Mouse (Mus musculus) hindbrain, postnatal 0 days (tissue): ENCODE results near the gene Tex12. TPM values are rescaled to one million over a fixed set of nuclear protein-coding genes. Genes with fewer than 3 reads are reported as not detected.

Experiments
- ATAC-seq: fragments of 200-750 bp; cut with Nextera tagmentation; 2 replicates; pipeline ENCODE4 v1.8.0; 2017; ENCODE audit warnings: mild to moderate bottlenecking, moderate TSS enrichment, moderate library complexity
- DNase-seq: peaks from one replicate; pipeline ENCODE4 v3.0.0-alpha.2; 2015; ENCODE audit warnings: low spot score
- H3K27ac ChIP-seq: fragments of 300-500 bp; sonication (generic); 2 replicates; pipeline ENCODE4 v1.5.1; 2014; ENCODE audit warnings: mild to moderate bottlenecking
- H3K27me3 ChIP-seq: fragments of 300-500 bp; sonication (generic); 2 replicates; pipeline ENCODE4 v1.6.1; 2014; ENCODE audit warnings: low read length, mixed read lengths; ENCODE audit not compliant: insufficient read depth
- H3K36me3 ChIP-seq: fragments of 300-500 bp; sonication (generic); 2 replicates; pipeline ENCODE4 v1.6.1; 2014; ENCODE audit warnings: low read length, mixed read lengths; ENCODE audit not compliant: insufficient read depth
- H3K4me1 ChIP-seq: fragments of 300-500 bp; sonication (generic); 2 replicates; pipeline ENCODE4 v1.6.1; 2014; ENCODE audit warnings: antibody characterized with exemption, low read length, mixed read lengths; ENCODE audit not compliant: insufficient read depth
- H3K4me2 ChIP-seq: fragments of 300-500 bp; sonication (generic); 2 replicates; pipeline ENCODE4 v1.6.1; 2014; ENCODE audit warnings: low read depth, mild to moderate bottlenecking, low read length, moderate library complexity, mixed read lengths
- H3K4me3 ChIP-seq: fragments of 300-500 bp; sonication (generic); 2 replicates; pipeline ENCODE4 v1.5.1; 2014; ENCODE audit warnings: low read length
- H3K9ac ChIP-seq: fragments of 300-500 bp; sonication (generic); replicated peaks from 2 replicates; pipeline ENCODE4 v1.6.1; 2014; ENCODE audit warnings: mild to moderate bottlenecking, low read length, moderate library complexity, mixed read lengths
- H3K9me3 ChIP-seq: fragments of 300-500 bp; sonication (generic); 2 replicates; pipeline ENCODE4 v1.6.1; 2016; ENCODE audit warnings: low read length, mixed read lengths
- CTCF ChIP-seq: IDR thresholded peaks from 2 replicates; pipeline ENCODE4 v1.5.1; 2016; ENCODE audit warnings: antibody characterized with exemption, control low read depth, low read depth
- WGBS: fragments of 180-500 bp; shearing (Covaris S2); extraction: QIAGEN DNeasy Blood & Tissue Kit; methylation state at CpG from one replicate; pipeline ENCODE4 v1.1.7; 2014; 5-methylcytosine and 5-hydroxymethylcytosine counted together
- polyA plus RNA-seq: library from polyadenylated mRNA; unstranded; fragments of >200 nt; fragmentation: Nextera tagmentation; extraction: Ambion mirVana; gene quantifications from 2 replicates; pipeline ENCODE4 v1.2.1, GENCODE M21; 2015
- total RNA-seq: library from RNA; depleted of rRNA; stranded (reverse); fragments of >200 nt; gene quantifications from 2 replicates; pipeline ENCODE4 v1.2.3, GENCODE M21; 2014; rRNA removed

The Tex12 gene
- total and polyA plus RNA-seq, 2 experiments from 2014 or later: 0.21 TPM; not detected in 1

DNA sequence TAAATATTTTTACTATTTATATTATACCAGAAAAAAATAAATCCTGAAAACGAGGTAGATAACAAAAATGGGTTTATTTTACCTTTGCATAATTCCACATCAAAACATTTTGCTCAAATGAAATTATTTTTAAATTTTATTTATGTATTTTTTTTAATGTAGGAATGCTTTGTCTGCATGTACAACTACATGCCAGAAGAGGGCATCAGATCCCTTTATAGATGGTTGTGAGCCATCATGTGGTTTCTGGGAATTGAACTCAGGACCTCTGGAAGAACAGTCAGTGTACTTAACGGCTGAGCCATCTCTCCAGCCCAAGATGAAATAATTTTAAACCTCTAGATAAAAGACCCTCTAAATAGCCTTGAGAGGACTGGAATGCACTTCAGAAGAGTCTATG is 39.6 kb downstream of the Tex12 start:
- Histone ChIP-seq H3K36me3 (no peaks in the 10 kb centered on the region), H3K27me3 (no peaks in the 10 kb centered on the region), H3K9ac (no peak overlapping the region), H3K4me3 (no peak overlapping the region), H3K4me1 (no peaks in the 10 kb centered on the region), H3K27ac (no peak overlapping the region), H3K9me3 (no peaks in the 10 kb centered on the region), H3K4me2 (no peak overlapping the region)
- TF ChIP-seq CTCF: no peak
- DNase-seq (no peak), ATAC-seq (no peak)
- WGBS: 70% methylated on average over 2 of the region's 2 CpGs

DNA sequence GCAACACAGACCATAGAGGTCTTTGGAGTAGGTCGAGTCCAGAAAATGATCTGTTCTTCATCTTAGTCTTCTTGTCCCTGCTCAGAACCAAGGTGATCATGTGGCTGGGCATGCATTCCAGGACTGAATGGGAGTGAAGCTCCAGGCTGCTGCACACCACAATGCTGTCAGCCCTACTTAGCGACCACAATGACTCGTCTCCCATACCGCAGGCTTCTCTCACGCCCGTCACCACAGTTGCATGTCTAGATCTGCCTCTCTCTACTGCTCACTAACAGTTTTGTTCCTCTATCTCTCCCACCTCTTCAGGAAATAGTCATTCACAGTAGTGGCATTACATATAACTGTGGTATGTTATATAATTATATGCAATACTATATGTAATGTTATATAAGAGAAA is 40.4 kb downstream of the Tex12 start:
- no peak overlapping the region for H3K4me2 ChIP-seq
- H3K27ac ChIP-seq: no peak overlapping the region
- no peaks in the 10 kb centered on the region for H3K36me3 ChIP-seq
- 89% methylated on average over 6 of the region's 6 CpGs for WGBS
- DNase-seq (no peak), ATAC-seq (no peak)
- H3K9me3 ChIP-seq: no peaks in the 10 kb centered on the region
- no peaks in the 10 kb centered on the region for H3K4me1 ChIP-seq
- TF ChIP-seq CTCF: no peak
- no peak overlapping the region for H3K4me3 ChIP-seq
- no peak overlapping the region for H3K9ac ChIP-seq
- no peaks in the 10 kb centered on the region for H3K27me3 ChIP-seq

DNA sequence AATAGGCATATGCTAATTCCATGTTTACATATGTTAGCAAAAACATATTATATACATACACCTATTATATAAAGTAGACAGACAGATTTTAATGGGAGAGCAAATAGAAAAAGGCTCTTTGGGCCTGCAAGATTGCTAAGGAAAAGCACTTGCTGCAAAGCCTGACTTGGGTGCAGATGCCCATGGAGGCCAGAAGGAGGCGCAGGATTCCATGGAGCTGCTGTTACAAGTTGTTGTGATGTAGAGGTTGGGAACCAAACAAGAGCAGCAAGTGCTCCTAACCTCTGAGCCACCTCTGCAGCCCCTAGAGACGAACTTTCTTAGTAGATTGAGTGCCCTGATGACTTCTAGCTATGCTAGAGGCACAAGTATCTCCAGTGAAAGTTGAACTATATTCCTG is 42.3 kb downstream of the Tex12 start:
- Histone ChIP-seq H3K27ac (no peak overlapping the region), H3K9ac (no peak overlapping the region), H3K27me3 (no peaks in the 10 kb centered on the region), H3K4me2 (no peak overlapping the region), H3K9me3 (no peaks in the 10 kb centered on the region), H3K4me3 (no peak overlapping the region), H3K4me1 (no peaks in the 10 kb centered on the region), H3K36me3 (no peaks in the 10 kb centered on the region)
- ATAC-seq (no peak), DNase-seq (peak; percentile 42)
- 7% methylated on average over 2 of the region's 2 CpGs for WGBS
- peak; percentile 63 for TF ChIP-seq CTCF

- ATAC-seq (no peak), DNase-seq (no peak)
- H3K4me3 ChIP-seq: no peak overlapping the region
- H3K9ac ChIP-seq: no peak overlapping the region
- no peaks in the 10 kb centered on the region for H3K27me3 ChIP-seq
- no peaks in the 10 kb centered on the region for H3K4me1 ChIP-seq
- no peaks in the 10 kb centered on the region for H3K36me3 ChIP-seq
- H3K4me2 ChIP-seq: no peak overlapping the region
- H3K27ac ChIP-seq: no peak overlapping the region
- WGBS: 85% methylated on average over 5 of the region's 5 CpGs
- no peaks in the 10 kb centered on the region for H3K9me3 ChIP-seq
- no peak for TF ChIP-seq CTCF
Observed at GRCm38 (mm10) chr9:50515462-50515861, 45.7 kb downstream of the Tex12 start.

GRCm38 (mm10) chr9:50507570-50507969 is 53.6 kb downstream of the Tex12 start:
- WGBS: 77% methylated on average over 7 of the region's 7 CpGs
- TF ChIP-seq CTCF: no peak
- H3K36me3 ChIP-seq: no peaks in the 10 kb centered on the region
- no peak for ATAC-seq
- no peaks in the 10 kb centered on the region for H3K4me1 ChIP-seq
- no peak overlapping the region for H3K27ac ChIP-seq
- no peaks in the 10 kb centered on the region for H3K27me3 ChIP-seq
- no peak overlapping the region for H3K4me2 ChIP-seq
- H3K9me3 ChIP-seq: no peaks in the 10 kb centered on the region
- H3K4me3 ChIP-seq: no peak overlapping the region
- DNase-seq: no peak
- no peak overlapping the region for H3K9ac ChIP-seq

Other genes with a start within 250 kb of the Tex12 start
- gene Rpl10-ps3, start 216.4 kb downstream of the Tex12 start, total RNA-seq: 91.4 and 212 TPM in 2 replicates
- 91.6 and 99.3 TPM in 2 replicates for gene Rpl10-ps3, start 216.4 kb downstream of the Tex12 start, polyA plus RNA-seq
- 0.37 TPM in 1 of 2 replicates, not detected in the other for gene Plet1, start 66.8 kb downstream of the Tex12 start, total RNA-seq
- 0.86 and 1.0 TPM in 2 replicates for gene Plet1, start 66.8 kb downstream of the Tex12 start, polyA plus RNA-seq
- 65.7 and 86.8 TPM in 2 replicates for gene Pts, start 32.6 kb downstream of the Tex12 start, total RNA-seq
- 114 and 115 TPM in 2 replicates for gene Pts, start 32.6 kb downstream of the Tex12 start, polyA plus RNA-seq
- gene Il18, start 6.5 kb downstream of the Tex12 start, total RNA-seq: 17.2 and 21.7 TPM in 2 replicates
- gene Il18, start 6.5 kb downstream of the Tex12 start, polyA plus RNA-seq: 38.0 and 39.5 TPM in 2 replicates
- gene Bco2, start 6.1 kb downstream of the Tex12 start, total RNA-seq: 0.21 and 0.72 TPM in 2 replicates
- 0.48 and 0.64 TPM in 2 replicates for gene Bco2, start 6.1 kb downstream of the Tex12 start, polyA plus RNA-seq
- 217 and 251 TPM in 2 replicates for gene Sdhd, start 42.5 kb upstream of the Tex12 start, total RNA-seq
- 355 and 363 TPM in 2 replicates for gene Sdhd, start 42.5 kb upstream of the Tex12 start, polyA plus RNA-seq
- 131 and 165 TPM in 2 replicates for gene Timm8b, start 42.6 kb upstream of the Tex12 start, total RNA-seq
- gene Timm8b, start 42.6 kb upstream of the Tex12 start, polyA plus RNA-seq: 442 and 445 TPM in 2 replicates
- 1.2 and 2.6 TPM in 2 replicates for gene Pih1d2, start 56.0 kb upstream of the Tex12 start, total RNA-seq
- gene Pih1d2, start 56.0 kb upstream of the Tex12 start, polyA plus RNA-seq: 5.5 and 7.7 TPM in 2 replicates
- gene Nkapd1, start 56.1 kb upstream of the Tex12 start, total RNA-seq: 10.7 and 15.0 TPM in 2 replicates
- 20.2 and 21.2 TPM in 2 replicates for gene Nkapd1, start 56.1 kb upstream of the Tex12 start, polyA plus RNA-seq
- gene Dlat, start 98.5 kb upstream of the Tex12 start, total RNA-seq: 72.2 and 77.4 TPM in 2 replicates
- 65.1 and 69.2 TPM in 2 replicates for gene Dlat, start 98.5 kb upstream of the Tex12 start, polyA plus RNA-seq
- gene Dixdc1, start 178.2 kb upstream of the Tex12 start, total RNA-seq: 40.3 and 50.7 TPM in 2 replicates
- gene Dixdc1, start 178.2 kb upstream of the Tex12 start, polyA plus RNA-seq: 24.4 and 26.0 TPM in 2 replicates
- 0.79 and 2.4 TPM in 2 replicates for gene 2310030G06Rik, start 185.2 kb upstream of the Tex12 start, total RNA-seq
- gene 2310030G06Rik, start 185.2 kb upstream of the Tex12 start, polyA plus RNA-seq: 2.7 and 3.0 TPM in 2 replicates
- 8.7 and 9.1 TPM in 2 replicates for gene Cryab, start 190.0 kb upstream of the Tex12 start, total RNA-seq
- gene Cryab, start 190.0 kb upstream of the Tex12 start, polyA plus RNA-seq: 31.2 and 31.4 TPM in 2 replicates
- 5.4 TPM in 1 of 2 replicates, not detected in the other for gene Hspb2, start 191.0 kb upstream of the Tex12 start, total RNA-seq
- gene Hspb2, start 191.0 kb upstream of the Tex12 start, polyA plus RNA-seq: 2.2 and 2.9 TPM in 2 replicates
- gene Fdxacb1, start 206.9 kb upstream of the Tex12 start, total RNA-seq: 8.9 and 11.7 TPM in 2 replicates
- gene Fdxacb1, start 206.9 kb upstream of the Tex12 start, polyA plus RNA-seq: 9.6 and 12.0 TPM in 2 replicates
- gene Alg9, start 213.7 kb upstream of the Tex12 start, total RNA-seq: 92.7 and 94.0 TPM in 2 replicates
- gene Alg9, start 213.7 kb upstream of the Tex12 start, polyA plus RNA-seq: 46.4 and 49.9 TPM in 2 replicates
- 39.1 and 42.3 TPM in 2 replicates for gene 1110032A03Rik, start 214.2 kb upstream of the Tex12 start, total RNA-seq
- 66.2 and 75.0 TPM in 2 replicates for gene 1110032A03Rik, start 214.2 kb upstream of the Tex12 start, polyA plus RNA-seq